ENCODE assay signal across 10 mouse cellular contexts in genomic region chr2:110182248-110182647, GRCm38 (mm10).
DNase-seq lines count a peak whose midpoint lies in the region; ATAC-seq and TF ChIP-seq lines count a peak whose summit lies in the region.
"Had no signal": no experiment of that assay in that cellular context is flagged by ENCODE, and none has a peak within 500 bp of the region (broad histone marks: within the 10 kb centered on the region; RNA-seq: fewer than 3 reads in every experiment).

No protein-coding gene starts in this region.

- no peaks in the 10 kb centered on the region for H3K27me3 ChIP-seq in heart, embryonic 15.5 days
- no peaks in the 10 kb centered on the region for H3K27me3 ChIP-seq in heart, adult 2 months (ENCODE audit: control insufficient read depth, insufficient read depth, low read length)
- no peaks in the 10 kb centered on the region for H3K27me3 ChIP-seq in kidney, postnatal 0 days (ENCODE audit: insufficient read depth, low read length)
- H3K27me3 ChIP-seq: hindbrain, embryonic 12.5 days had no signal

- DNase-seq in cerebellum, adult 9-10 months: peak; percentile 19
- DNase-seq in cerebellum, adult 18-20 months: no peak
- no peak for DNase-seq in heart, adult 2 months
- DNase-seq in brain, adult 2 months (ENCODE audit: low read depth, low spot score): peak; percentile 31
- DNase-seq in kidney, postnatal 0 days (ENCODE audit: low spot score): no peak
- no peak for DNase-seq in T-cell, adult 2 months (ENCODE audit: low spot score)
- DNase-seq in spleen, adult 18-20 months: no peak
- DNase-seq: adrenal gland, postnatal 36 days had no signal

- no peak for TF ChIP-seq POLR2A in heart, adult 2 months (IDR thresholded peaks at IDR 0.05; ENCODE audit: insufficient read depth, low read depth, low read length)

- no peak overlapping the region for H3K9ac ChIP-seq in heart, embryonic 15.5 days
- no peak overlapping the region for H3K9ac ChIP-seq in heart, adult 2 months (ENCODE audit: low read depth, low read length)
- H3K9ac ChIP-seq in kidney, postnatal 0 days (ENCODE audit: low read depth, low read length): no peak overlapping the region
- H3K9ac ChIP-seq: hindbrain, embryonic 12.5 days had no signal

- H3K4me1 ChIP-seq in heart, embryonic 15.5 days (replicated peaks): peaks cover 54% of the 10 kb centered on the region
- peaks cover 13% of the 10 kb centered on the region for H3K4me1 ChIP-seq in heart, adult 2 months (ENCODE audit: control insufficient read depth, insufficient read depth, low read length)
- H3K4me1 ChIP-seq in kidney, postnatal 0 days (replicated peaks; ENCODE audit: insufficient read depth, low read length): peaks cover 40% of the 10 kb centered on the region

- TF ChIP-seq EP300 in heart, adult 2 months (IDR thresholded peaks at IDR 0.05; ENCODE audit: insufficient read depth, low read depth, low read length): no peak

- H3K4me2 ChIP-seq in heart, embryonic 15.5 days: no peak overlapping the region
- no peak overlapping the region for H3K4me2 ChIP-seq in kidney, postnatal 0 days (ENCODE audit: low read length)
- H3K4me2 ChIP-seq: hindbrain, embryonic 12.5 days had no signal

- H3K27ac ChIP-seq in heart, embryonic 15.5 days: peak overlapping the region; percentile 49
- no peak overlapping the region for H3K27ac ChIP-seq in heart, adult 2 months
- H3K27ac ChIP-seq in kidney, postnatal 0 days: peak overlapping the region; percentile 60
- H3K27ac ChIP-seq: hindbrain, embryonic 12.5 days had no signal

- no peaks in the 10 kb centered on the region for H3K79me2 ChIP-seq in heart, adult 2 months (replicated peaks; ENCODE audit: control insufficient read depth, insufficient read depth, low read length)

- no peak for ATAC-seq in heart, embryonic 15.5 days (replicated peaks; ENCODE audit: insufficient number of reproducible peaks, insufficient read depth, low FRiP score, low read depth)
- no peak for ATAC-seq in kidney, postnatal 0 days (replicated peaks; ENCODE audit: low FRiP score, low read depth)

- intact Hi-C loops in heart, adult 2 months (cut with DNase I): no loop called here

- H3K36me3 ChIP-seq in heart, embryonic 15.5 days: no peaks in the 10 kb centered on the region
- H3K36me3 ChIP-seq in heart, adult 2 months (ENCODE audit: control insufficient read depth, insufficient read depth, low read length): peaks cover 6% of the 10 kb centered on the region
- no peaks in the 10 kb centered on the region for H3K36me3 ChIP-seq in kidney, postnatal 0 days (ENCODE audit: insufficient read depth, low read length)
- H3K36me3 ChIP-seq: hindbrain, embryonic 12.5 days had no signal

- 45% methylated on average over 6 of the region's 6 CpGs for WGBS in heart, embryonic 15.5 days
- 56% methylated on average over 6 of the region's 6 CpGs for WGBS in heart, adult 2 months
- 37% methylated on average over 6 of the region's 6 CpGs for WGBS in kidney, postnatal 0 days

- no peaks in the 10 kb centered on the region for H3K9me3 ChIP-seq in heart, embryonic 15.5 days (replicated peaks)
- H3K9me3 ChIP-seq in kidney, postnatal 0 days (replicated peaks; ENCODE audit: low read length): no peaks in the 10 kb centered on the region
- H3K9me3 ChIP-seq: hindbrain, embryonic 12.5 days had no signal

- no peak overlapping the region for H3K4me3 ChIP-seq in heart, embryonic 15.5 days
- no peak overlapping the region for H3K4me3 ChIP-seq in heart, adult 2 months
- H3K4me3 ChIP-seq in kidney, postnatal 0 days (replicated peaks; ENCODE audit: low read depth, low read length): no peak overlapping the region
- H3K4me3 ChIP-seq: hindbrain, embryonic 12.5 days had no signal

- no peak for TF ChIP-seq CTCF in heart, adult 2 months (IDR thresholded peaks at IDR 0.05)
- TF ChIP-seq CTCF in kidney, postnatal 0 days (IDR thresholded peaks at IDR 0.05; ENCODE audit: low read depth): no peak

Comparison
In these comparisons a context has a peak if more than half of its experiments do, and no peak if none do; other contexts are left out.
1. DNase-seq: peak in cerebellum, adult 9-10 months (single experiment) and brain, adult 2 months (single experiment); none in cerebellum, adult 18-20 months (0 of 2), heart, adult 2 months (0 of 2), kidney, postnatal 0 days (single experiment), T-cell, adult 2 months (single experiment) and spleen, adult 18-20 months (0 of 2).